Mouse (Mus musculus) thymus, postnatal 0 days (tissue): ENCODE results near the gene Zc3h7a. TPM values are rescaled to one million over a fixed set of nuclear protein-coding genes. Genes with fewer than 3 reads are reported as not detected.
A peak's percentile ranks its signal among the peaks of the same experiment; 100 is the strongest.

ENCODE experiments used
- microRNA-seq: library from miRNA; unstranded; fragments of <30 nt; microRNA quantifications from one replicate; pipeline ENCODE4, GENCODE M21; 2016; ENCODE audit warnings: borderline number of aligned reads
- polyA plus RNA-seq: library from polyadenylated mRNA; unstranded; fragments of >200 nt; fragmentation: Nextera tagmentation; extraction: Ambion mirVana; gene quantifications from 2 replicates; pipeline ENCODE4 v1.2.1, GENCODE M21; 2015

The Zc3h7a gene
- polyA plus RNA-seq, 1 experiment from 2014 or later, result 89.5 TPM

Small RNA genes within 50 kb of the gene (microRNA-seq; reads per million reads assigned to microRNA genes)
- gene Gm23935, result 27.9 reads per million, percentile 32 among the genes with 10 or more reads in this experiment

Other genes with a start within 250 kb of the Zc3h7a start
- gene Snn, start 115.4 kb downstream of the Zc3h7a start, polyA plus RNA-seq, result 46.4 and 51.8 TPM in 2 replicates
- 36.7 and 38.5 TPM in 2 replicates for gene Litaf, start 110.2 kb downstream of the Zc3h7a start, polyA plus RNA-seq
- gene Txndc11, start 41.7 kb downstream of the Zc3h7a start, polyA plus RNA-seq, result 23.6 and 27.2 TPM in 2 replicates
- gene Rsl1d1, start 26.9 kb upstream of the Zc3h7a start, polyA plus RNA-seq, result 207 and 215 TPM in 2 replicates
- 75.6 and 81.3 TPM in 2 replicates for gene Gspt1, start 77.9 kb upstream of the Zc3h7a start, polyA plus RNA-seq
- 0.35 and 0.37 TPM in 2 replicates for gene Tnfrsf17, start 137.4 kb upstream of the Zc3h7a start, polyA plus RNA-seq
- 7.2 and 11.4 TPM in 2 replicates for gene Snx29, start 146.5 kb upstream of the Zc3h7a start, polyA plus RNA-seq